Mouse (Mus musculus) liver, postnatal 0 days (tissue): Measurements from ENCODE around the gene Fam169a.

Source experiments
- CTCF ChIP-seq: sonication (generic); IDR thresholded peaks from 2 replicates; pipeline ENCODE4 v1.5.1; 2016; ENCODE audit warnings: antibody characterized with exemption, low read depth
- EP300 ChIP-seq: IDR thresholded peaks from 2 replicates; pipeline ENCODE4 v1.6.1; 2016; ENCODE audit warnings: antibody characterized with exemption, low read depth, mild to moderate bottlenecking

DNA sequence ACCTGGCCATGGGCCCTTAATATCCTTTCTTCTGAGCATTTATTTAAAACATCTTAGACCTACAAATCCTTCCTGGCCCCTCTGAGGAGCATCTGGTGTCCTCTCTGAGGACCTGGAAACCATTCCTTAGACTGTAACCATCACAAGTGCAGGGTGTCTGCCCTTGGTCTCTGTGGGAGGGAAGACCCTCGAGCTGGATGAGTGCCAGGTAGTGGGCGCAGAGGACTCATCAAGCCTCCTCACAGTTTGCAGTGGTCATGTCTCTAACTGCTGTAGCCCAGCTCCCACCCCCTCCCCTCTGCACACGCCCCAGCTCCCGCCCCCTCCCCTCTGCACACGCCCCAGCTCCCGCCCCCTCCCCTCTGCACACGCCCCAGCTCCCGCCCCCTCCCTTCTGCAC, 6.8 kb upstream of the Fam169a start:
- TF ChIP-seq CTCF = no peak
- TF ChIP-seq EP300 = no peak
